Mouse (Mus musculus): ENCODE measurements around the gene Capzb.

DNA sequence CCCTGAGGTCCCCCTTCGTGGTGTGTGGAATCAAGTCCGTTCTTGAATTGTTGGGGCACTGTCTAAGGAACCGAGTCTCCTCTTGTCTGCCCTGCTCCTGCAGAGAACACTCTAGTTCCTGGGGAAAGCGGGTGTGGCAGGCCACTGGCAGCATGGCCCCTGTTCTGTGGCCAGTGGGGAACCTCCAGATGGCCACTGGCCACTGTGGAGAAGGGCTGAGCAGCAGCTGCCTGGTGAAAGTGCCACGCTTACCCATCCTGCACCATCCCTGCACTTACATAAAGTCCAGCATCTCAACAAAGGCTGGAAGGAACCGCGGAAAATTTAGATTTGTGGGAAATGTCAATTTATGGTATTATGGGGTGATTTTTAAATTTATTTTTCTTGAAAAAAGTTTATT is 83.7 kb downstream of the Capzb start:
- no peak for TF ChIP-seq CTCF (IDR thresholded peaks at IDR 0.05)
- TF ChIP-seq EP300 (IDR thresholded peaks at IDR 0.05), result no peak

All from lung, postnatal 0 days (tissue).